Mouse (Mus musculus) cerebellum, postnatal 10 days (tissue): ENCODE results near the gene Usp22.
"Not testable (repeated sequence)": the region's sequence is repeated elsewhere in the genome, so short reads cannot be mapped to it uniquely, and the experiment has no call there.

ENCODE experiments used
- DNase-seq, 2 experiments: peaks; one replicate each; pipeline ENCODE4 v3.0.0; 2021; ENCODE audit warnings: mixed read lengths in 2 of 2

Usp22 gene

DNA sequence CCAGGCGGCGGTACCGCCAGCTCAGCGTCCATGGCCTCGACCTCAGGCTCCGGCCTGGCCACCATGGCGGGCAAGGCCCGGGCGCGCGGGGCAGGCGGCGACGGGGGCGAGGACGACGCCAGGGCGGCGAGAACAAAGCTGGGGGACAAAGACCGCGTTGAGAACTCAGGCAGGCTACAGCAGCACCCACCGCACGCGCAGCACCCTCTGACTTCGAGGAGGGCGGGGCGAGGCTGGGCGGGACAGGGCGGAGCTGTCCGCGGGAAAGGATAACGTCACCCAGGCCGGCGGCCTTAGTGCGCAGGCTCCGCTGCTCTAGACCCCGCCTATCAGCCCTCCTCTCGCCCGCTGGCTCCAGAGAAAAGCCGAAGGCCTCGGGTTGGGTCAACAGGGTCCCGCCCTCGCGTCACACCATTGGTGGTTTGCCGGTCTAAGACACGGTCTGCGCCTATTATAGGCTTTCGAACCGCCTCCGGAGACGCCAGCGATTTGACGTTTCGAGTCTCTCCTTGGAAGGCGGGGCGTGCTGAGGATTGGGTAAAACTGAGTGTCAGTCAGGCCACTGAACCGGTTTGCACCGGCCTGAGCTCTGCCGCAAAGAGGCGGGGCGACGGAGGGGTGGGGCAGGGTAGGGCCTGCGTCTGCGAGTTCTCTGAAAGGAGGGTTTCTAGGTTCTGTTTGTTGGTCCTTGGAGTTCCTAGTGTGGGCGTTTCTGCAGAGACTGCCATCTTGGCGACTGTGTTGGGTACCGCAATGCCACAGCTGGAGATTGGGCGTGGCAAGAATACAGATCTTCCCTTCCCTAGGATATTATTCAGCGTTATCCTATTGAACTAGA is at the start of gene Usp22:
TSS of gene Usp22 (minus strand) at position 235 of the 838 bp plus-strand sequence.
- DNase-seq = peak; percentile 99

DNA sequence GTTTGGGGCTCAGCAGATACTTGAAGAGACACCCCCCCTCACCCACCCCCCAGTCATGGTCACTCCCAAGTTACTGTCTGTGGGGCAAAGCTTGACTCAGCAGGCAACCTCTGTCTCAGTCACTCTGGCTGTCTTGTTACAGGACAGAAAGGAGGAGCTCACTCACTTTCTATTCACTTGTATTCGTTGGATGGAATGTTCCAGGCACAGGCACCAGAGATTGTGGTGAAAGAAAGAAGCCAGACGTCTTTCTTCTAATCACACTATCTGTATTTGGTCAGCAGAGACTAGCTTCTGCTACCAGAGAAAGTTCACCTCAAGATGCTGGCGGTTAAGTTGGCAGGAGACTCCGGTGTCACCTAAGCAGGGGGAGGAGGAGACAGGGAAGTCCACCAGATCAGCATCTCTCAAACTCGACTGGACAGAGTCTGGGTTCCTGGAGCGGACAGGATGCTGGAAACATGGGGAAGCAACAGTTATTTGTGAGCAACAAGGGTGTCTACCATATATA is 49.4 kb upstream of the Usp22 start:
- no peak for DNase-seq

- DNase-seq = no peak
Observed at GRCm38 (mm10) chr11:61222971-61223745, 48.3 kb upstream of the Usp22 start.

DNA sequence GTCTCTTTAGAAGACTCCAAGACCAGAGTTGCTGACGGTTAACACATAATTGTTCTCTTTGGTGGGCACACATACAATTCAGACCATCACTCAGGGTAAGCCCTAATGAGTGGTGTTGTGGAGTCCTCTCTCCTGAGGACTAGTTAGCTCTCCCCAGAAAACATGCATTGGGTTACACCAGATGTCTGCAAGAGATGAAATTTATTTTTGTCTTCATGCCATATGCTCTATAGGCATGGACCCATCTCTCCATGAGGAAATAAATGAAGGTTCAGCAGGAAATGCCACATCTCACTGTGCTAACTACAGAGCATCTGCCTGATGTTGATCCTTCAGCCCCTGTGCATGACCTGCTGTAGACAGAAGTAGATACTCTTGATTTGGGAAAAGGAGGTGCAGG is 47.2 kb upstream of the Usp22 start:
- no peak for DNase-seq

DNA sequence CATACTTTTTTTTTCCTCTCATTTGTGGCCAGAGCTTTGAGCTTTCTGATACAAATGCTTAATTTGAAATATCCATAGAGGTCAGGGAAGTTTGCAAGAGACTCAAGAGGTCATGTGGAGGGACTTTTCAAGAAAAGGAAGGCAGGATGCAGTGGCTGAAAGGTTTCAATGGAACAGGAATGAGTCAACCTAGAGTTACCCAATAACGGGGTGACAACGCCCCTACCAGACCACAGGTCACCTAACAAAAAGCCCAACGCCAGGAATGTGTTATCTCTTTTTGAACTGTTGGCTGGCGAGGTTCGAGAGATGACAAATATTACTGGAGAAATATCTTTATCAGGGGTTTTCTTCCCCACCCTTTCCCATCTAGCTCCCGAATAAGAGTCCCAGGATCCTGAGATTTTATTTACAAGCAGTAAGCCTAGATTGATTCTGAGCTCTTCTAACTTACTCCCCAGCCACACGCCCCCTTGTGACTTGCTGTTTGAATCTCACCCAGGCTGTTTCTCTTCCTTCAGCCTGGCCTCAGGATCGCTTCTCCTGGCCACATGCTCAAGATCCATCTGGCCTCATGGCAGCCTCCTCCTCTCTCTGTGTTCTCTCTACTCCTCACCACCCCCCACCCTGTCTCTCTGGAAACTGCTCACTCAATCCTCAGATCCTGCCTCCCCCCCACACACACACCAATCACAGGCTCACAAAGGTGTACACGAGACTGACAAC is 45.5 kb upstream of the Usp22 start:
- DNase-seq = peak; percentile 86 to 87

DNA sequence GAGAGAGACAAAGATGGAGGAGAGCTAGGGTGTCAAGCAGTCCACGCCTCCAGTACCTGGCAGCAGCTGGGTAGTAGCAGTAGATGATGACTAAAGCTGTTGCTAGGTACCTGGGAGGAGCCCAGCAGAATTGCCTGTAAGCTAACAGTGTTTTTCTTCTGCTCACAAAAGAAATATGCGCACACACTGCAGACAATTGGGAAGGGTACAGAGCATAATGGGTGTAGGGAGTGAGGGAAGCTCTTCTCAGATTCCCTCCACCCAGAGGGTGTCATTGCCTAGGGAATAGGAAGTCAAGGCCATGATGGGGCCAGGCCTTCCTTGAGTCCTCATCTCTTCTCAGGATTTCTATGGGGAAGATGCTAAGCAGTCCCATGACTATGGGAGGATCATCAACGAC is 41.1 kb upstream of the Usp22 start:
- no peak for DNase-seq

- peak; percentile 28 to 45 for DNase-seq
Observed at GRCm38 (mm10) chr11:61212102-61212501, 37.2 kb upstream of the Usp22 start.

DNA sequence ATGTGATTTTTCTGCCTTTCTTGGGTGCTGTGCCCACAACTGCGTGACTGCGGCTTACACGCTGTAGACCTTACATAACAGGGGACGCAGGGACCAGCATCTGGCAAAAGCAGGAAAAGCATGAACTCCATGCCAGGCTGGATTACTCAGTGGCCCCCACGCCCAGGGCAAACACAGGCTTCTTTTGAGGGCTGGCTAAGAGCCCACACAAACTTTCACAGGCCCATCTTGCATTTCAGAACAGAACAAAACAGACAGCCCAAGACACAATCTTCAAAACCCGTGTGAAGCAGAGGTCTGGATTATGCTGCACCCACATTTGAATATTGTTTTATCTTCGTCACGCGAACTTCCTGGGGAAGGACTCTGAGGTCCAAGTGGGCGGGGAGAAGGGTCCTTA is 33.5 kb upstream of the Usp22 start:
- DNase-seq = no peak

DNA sequence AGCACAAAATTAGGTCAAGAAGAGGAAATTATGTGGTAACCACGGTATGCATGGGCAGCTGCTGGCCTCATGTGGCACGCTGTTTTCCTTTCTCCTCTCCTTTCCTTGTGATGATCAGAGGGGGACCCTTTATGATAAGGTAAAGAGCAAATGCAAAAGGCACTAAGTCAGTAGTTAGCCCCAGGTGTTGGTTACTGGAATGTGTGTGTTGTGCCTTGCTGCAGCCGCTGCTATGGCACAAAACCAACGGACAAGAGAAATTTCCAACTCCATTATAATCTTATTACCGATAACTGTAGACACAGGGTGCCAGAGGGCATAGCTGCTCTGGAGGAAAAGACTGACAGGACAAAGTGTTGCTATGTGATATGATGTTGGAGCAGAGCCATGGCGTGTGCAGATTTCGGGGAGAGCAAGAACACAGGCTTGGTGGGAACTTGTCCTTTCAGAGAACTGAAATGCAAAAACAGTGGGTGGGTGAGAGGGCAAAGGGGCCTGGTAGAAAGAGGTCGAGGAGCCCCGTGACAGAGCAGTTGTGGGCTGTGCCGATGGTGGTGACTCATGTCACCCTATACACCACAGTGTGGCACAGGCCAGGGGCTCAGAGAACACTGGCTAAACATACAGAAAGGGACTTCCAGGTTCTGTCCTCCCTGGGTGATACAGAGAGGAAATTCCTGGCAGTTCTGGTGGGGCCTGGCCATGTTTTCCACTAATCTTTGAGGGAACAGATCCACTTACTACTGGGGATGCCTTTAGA is 32.8 kb upstream of the Usp22 start, which contains the start of gene Aldh3a1:
TSS of gene Aldh3a1 (plus strand) at position 51 of the 760 bp plus-strand sequence.
- no peak for DNase-seq

- no peak for DNase-seq
Observed at GRCm38 (mm10) chr11:61206136-61206535, 31.3 kb upstream of the Usp22 start.

DNA sequence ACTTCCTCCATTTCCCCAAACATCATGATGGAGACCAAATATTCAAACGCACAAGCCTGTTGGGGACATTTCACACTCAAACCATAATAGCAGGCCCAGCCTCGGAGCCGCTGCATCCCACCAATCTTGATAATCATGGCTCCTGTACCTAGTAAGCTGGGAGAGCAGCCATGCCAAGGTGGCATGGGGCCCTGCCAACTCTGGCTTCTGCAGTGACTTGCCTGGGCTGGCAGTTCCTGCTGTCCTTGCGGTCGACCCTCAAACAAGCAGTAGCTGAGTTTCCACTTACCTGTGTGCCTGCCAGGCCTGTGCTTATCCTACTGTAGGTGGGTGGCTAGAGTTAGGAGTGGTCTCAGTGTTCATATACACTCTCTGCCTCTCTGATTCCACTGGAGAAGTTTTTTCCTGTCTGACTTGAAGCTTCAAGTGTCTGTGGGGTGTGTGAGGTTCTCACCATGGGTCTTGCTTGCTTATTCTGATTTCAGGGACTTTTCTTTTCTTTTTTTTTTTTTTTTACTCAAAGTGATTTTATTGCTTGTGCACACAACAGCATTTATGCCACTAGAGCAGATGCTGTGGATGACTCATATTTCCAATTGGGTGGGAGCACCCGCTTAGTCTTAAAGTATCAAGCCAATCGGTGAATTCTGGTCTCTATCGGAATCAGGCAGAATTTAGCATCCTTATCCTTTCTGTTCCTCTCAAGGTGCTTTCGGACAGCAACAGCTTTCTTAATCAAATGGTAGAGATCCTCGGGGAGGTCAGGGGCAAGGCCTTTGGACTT is 30.5 kb upstream of the Usp22 start:
- peak; percentile 73 to 79 for DNase-seq

DNA sequence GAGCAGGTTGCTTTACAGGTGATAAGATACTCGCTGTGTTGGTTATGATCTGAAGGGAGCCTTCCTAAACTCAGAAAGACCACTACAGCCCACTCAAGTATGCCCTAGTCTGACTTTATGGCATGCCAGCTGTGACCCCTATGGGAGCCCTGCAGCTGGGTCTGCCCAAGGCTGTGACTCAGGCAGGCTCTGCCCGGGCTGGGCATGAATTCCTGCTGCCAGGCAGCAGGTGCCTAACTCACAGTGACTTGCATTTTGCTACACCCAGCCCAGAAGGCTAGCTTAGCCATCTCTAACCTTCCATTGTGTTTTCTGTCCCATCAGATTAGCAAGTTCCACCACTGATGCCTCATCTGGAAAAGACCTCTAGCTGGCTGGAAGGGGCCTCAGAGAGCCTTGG is 28.0 kb upstream of the Usp22 start:
- DNase-seq = no peak

GRCm38 (mm10) chr11:61202186-61202585 is 27.3 kb upstream of the Usp22 start:
- DNase-seq = peak; percentile 45 to 50

- no peak for DNase-seq
Observed at GRCm38 (mm10) chr11:61199620-61200362, 24.9 kb upstream of the Usp22 start.

DNA sequence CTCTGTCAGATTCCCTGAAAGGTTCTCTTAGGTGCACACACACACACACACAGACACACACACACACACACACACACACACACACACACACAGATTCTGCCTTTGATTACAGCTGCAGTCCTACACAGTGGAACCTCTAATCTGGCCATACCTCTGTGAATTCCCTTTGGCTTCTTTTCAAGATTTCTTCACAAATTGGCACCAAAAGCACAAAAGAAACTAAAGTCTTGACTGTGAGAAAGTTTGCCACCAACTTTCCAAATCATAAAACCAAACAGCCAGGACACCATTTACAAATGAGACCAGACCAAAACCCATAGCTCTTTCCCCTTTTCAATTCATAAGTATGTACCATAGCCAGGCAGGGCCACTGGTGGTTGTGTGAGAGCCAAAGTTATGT is 23.1 kb upstream of the Usp22 start:
- DNase-seq = no peak

DNA sequence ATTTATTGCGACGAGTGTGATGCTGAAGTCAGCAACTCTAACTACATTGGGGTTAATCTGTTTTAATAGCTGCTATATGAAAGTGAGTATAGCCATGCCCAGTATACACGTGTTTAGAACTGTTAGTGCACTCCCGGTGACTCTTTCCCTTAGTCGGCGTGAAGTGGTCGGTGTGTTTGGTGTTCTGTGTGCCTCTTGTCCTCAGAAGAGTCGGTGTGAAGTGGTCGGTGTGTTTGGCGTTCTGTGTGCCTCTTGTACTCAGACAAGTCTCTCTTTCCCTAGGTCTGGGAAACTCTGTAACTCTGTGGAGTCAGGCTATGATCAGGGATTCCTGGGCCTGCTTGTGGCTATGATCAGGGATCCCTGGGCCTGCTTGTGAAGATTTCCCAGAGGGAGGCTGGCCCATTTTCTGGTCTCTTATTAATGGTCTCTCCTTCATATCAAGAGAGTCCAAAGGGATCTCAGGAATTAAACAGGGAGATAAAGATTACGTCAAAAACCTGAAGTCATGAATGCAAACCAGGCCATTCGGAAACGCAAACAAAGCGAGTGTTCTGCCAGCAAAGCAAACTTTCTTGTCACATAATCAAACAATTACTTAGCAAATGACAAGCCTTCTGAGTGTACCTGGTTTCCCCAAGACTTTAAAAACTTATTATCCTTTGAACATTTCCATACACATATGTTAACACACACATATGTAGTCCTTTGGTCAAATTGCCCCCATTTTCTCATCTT is 21.9 kb upstream of the Usp22 start:
- no peak for DNase-seq

DNA sequence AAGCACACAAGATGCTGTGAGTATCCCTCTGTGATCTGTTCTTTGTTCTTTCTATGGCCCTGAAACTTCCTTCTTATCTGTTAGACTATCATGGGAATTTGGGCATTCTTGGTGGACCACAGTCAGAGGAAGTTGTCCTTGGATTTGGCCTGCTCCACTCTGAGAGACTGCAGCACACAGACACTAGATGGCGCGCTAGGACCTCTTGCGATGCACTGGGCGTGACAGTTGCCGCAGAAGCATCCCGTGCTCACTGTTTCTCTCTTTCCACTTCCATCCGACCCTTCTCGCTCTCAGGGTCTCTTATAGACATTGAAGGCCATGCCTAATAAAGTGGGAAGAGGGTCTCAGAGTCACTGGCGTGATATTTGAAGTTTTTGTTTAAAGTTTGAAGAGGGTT is 18.5 kb upstream of the Usp22 start:
- peak; percentile 94 to 96 for DNase-seq

DNA sequence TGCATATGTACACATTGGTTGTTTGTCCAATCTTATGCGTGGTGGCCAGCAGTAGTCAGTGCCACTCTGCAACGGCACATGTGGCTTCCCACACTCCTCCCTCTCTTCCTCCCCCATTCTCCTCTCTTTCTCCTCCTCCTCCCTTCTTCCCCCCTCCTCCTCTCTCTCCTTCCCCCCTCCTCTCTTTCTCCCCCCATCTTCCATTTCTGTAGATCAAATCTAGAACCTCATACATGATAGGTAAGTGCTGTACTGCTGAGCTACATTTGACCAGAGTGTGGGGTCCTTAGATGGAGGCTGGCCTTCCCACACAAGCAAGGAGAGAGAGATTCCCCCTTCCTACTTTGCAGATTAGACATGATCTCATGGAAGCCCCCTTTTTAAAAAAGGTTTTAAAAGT is 17.9 kb upstream of the Usp22 start:
- DNase-seq = no peak

DNA sequence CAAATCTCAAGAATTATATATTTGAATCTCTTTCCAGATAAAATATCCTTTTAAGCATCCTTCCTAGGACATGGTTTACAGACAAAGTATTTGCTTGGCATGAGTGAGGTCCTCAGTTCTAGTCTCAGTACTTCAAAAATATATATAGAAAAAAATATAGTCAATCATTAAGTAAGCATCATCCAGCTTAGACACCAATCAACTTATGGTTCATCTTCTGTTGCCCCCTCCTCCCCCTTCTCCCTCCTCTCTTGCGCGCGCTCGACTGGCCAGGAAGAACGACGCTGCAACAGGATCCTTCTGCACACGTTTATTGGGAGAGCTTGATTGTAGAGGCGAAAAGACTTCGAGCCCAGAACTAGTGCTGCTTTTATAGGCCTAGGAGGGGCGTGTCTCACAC is 17.3 kb upstream of the Usp22 start:
- not testable (repeated sequence) for DNase-seq

DNA sequence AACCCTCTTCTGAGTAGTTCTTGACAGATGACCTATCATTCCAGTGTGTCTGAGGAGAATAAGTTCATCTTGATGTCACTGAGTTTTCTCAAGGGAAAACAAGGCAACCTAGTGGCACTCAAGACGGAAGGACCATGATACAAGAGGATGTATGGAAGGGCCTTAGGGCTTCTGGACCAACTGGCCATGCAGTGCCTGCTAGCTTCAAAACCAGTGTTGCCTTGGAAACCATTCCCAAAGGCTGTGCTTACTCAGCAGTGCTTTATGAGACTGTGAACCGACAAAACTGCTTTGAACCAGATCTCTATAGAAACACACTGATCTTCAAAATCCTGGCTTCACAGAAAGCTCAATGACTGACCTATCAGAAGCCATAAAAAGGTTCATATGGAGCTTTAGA is 15.9 kb upstream of the Usp22 start:
- no peak for DNase-seq
